Mouse (Mus musculus): ENCODE results near the gene Tmem95. TPM values are rescaled to one million over a fixed set of nuclear protein-coding genes. Genes with fewer than 3 reads are reported as not detected.

Tmem95 gene
- polyA plus RNA-seq, 1 experiment from 2014 or later, result 0.25 TPM

- DNase-seq (ENCODE audit: low spot score) (no peak), ATAC-seq (ENCODE audit: low FRiP score, low TSS enrichment) (no peak)
- Histone ChIP-seq H3K27me3 (ENCODE audit: control insufficient read depth, insufficient read depth, low read length) (no peaks in the 10 kb centered on the region), H3K4me1 (replicated peaks; ENCODE audit: control insufficient read depth, insufficient read depth) (peaks cover 5% of the 10 kb centered on the region; the same call in 1 of the 2 replicates), H3K27ac (replicated peaks) (no peak overlapping the region), H3K9me3 (ENCODE audit: control insufficient read depth, low read length) (no peaks in the 10 kb centered on the region), H3K9ac (ENCODE audit: low read length) (no peak overlapping the region), H3K36me3 (ENCODE audit: control insufficient read depth, insufficient read depth, low read length) (peaks cover 26% of the 10 kb centered on the region), H3K4me3 (ENCODE audit: low read depth, low read length) (no peak overlapping the region), H3K4me2 (replicated peaks; ENCODE audit: low read depth) (no peak overlapping the region)
- 66% methylated on average over 5 of the region's 5 CpGs for WGBS
- TF ChIP-seq EP300 (optimal IDR thresholded peaks at IDR 0.05), result no peak
- no peak for TF ChIP-seq CTCF (IDR thresholded peaks at IDR 0.05; ENCODE audit: low read depth)
Observed at GRCm38 (mm10) chr11:69915667-69916627, 38.1 kb upstream of the Tmem95 start.

DNA sequence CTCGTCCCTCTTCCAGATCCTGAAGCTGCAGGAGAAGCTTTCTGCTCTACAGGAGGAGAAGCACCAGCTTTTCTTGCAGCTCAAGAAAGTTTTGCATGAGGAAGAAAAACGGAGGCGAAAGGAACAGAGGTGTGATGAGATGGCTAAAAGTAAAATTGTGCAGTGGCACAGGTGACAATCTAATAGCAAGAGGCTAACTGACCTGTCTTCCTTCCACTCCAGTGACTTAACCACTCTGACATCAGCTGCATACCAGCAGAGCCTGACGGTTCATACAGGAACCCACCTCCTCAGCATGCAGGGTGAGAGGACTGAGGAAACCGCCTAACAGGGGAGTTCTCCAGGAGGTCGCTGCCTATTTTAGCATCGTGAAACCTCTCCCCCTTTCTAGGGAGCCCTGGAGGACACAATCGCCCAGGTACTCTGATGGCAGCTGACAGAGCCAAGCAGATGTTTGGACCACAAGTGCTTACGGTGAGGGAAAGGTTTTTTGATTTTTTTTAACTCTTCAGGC lies 37.2 kb upstream of the Tmem95 start:
- H3K9me3 ChIP-seq (ENCODE audit: control insufficient read depth, low read length), result no peaks in the 10 kb centered on the region
- no peaks in the 10 kb centered on the region for H3K27me3 ChIP-seq (ENCODE audit: control insufficient read depth, insufficient read depth, low read length)
- H3K4me2 ChIP-seq (replicated peaks; ENCODE audit: low read depth), result peak overlapping the region; percentile 93
- H3K36me3 ChIP-seq (ENCODE audit: control insufficient read depth, insufficient read depth, low read length), result peaks cover 30% of the 10 kb centered on the region
- peaks cover 5% of the 10 kb centered on the region; the same call in 1 of the 2 replicates for H3K4me1 ChIP-seq (replicated peaks; ENCODE audit: control insufficient read depth, insufficient read depth)
- H3K9ac ChIP-seq (ENCODE audit: low read length), result no peak overlapping the region; the same call in 1 of the 2 replicates
- no peak for DNase-seq (ENCODE audit: low spot score)
- no peak overlapping the region for H3K27ac ChIP-seq (replicated peaks)
- no peak for ATAC-seq (ENCODE audit: low FRiP score, low TSS enrichment)
- TF ChIP-seq EP300 (optimal IDR thresholded peaks at IDR 0.05) (no peak), CTCF (IDR thresholded peaks at IDR 0.05; ENCODE audit: low read depth) (no peak)
- H3K4me3 ChIP-seq (ENCODE audit: low read depth, low read length), result no peak overlapping the region
- WGBS, result 30% methylated on average over 9 of the region's 9 CpGs

- Histone ChIP-seq H3K9me3 (ENCODE audit: control insufficient read depth, low read length) (no peaks in the 10 kb centered on the region), H3K27me3 (ENCODE audit: control insufficient read depth, insufficient read depth, low read length) (no peaks in the 10 kb centered on the region), H3K27ac (replicated peaks) (peak overlapping the region; percentile 91), H3K4me2 (replicated peaks; ENCODE audit: low read depth) (peak overlapping the region; percentile 93), H3K36me3 (ENCODE audit: control insufficient read depth, insufficient read depth, low read length) (peaks cover 35% of the 10 kb centered on the region), H3K4me3 (ENCODE audit: low read depth, low read length) (peak overlapping the region; percentile 78), H3K9ac (ENCODE audit: low read length) (peak overlapping the region; percentile 89), H3K4me1 (replicated peaks; ENCODE audit: control insufficient read depth, insufficient read depth) (peaks cover 4% of the 10 kb centered on the region; the same call in 1 of the 2 replicates)
- TF ChIP-seq CTCF (IDR thresholded peaks at IDR 0.05; ENCODE audit: low read depth) (no peak), EP300 (optimal IDR thresholded peaks at IDR 0.05) (no peak)
- 2% methylated on average over 17 of the region's 17 CpGs for WGBS
- ATAC-seq (ENCODE audit: low FRiP score, low TSS enrichment) (no peak), DNase-seq (ENCODE audit: low spot score) (peak; percentile 54)
Observed at GRCm38 (mm10) chr11:69914372-69914764, 36.5 kb upstream of the Tmem95 start.

- Histone ChIP-seq H3K27ac (replicated peaks) (peak within 1 kb of the TSS; percentile 91), H3K4me2 (replicated peaks; ENCODE audit: low read depth) (peak within 1 kb of the TSS; percentile 93), H3K9ac (ENCODE audit: low read length) (peak within 1 kb of the TSS; percentile 89), H3K4me3 (ENCODE audit: low read depth, low read length) (peak within 1 kb of the TSS; percentile 78), H3K36me3 (ENCODE audit: control insufficient read depth, insufficient read depth, low read length) (peaks cover 40% of the 10 kb centered on the region), H3K9me3 (ENCODE audit: control insufficient read depth, low read length) (no peaks in the 10 kb centered on the region), H3K27me3 (ENCODE audit: control insufficient read depth, insufficient read depth, low read length) (no peaks in the 10 kb centered on the region), H3K4me1 (replicated peaks; ENCODE audit: control insufficient read depth, insufficient read depth) (peaks cover 2% of the 10 kb centered on the region; the same call in 1 of the 2 replicates)
- DNase-seq (ENCODE audit: low spot score), result peak; percentile 93
- ATAC-seq (ENCODE audit: low FRiP score, low TSS enrichment), result peak; percentile 88
- WGBS, result 2% methylated on average over 61 of the region's 61 CpGs
- TF ChIP-seq EP300 (optimal IDR thresholded peaks at IDR 0.05), result no peak
Observed at GRCm38 (mm10) chr11:69913554-69914371, 35.9 kb upstream of the Tmem95 start, which contains the start of gene Gps2. TSS of gene Gps2 (plus strand) at chr11:69913888.

DNA sequence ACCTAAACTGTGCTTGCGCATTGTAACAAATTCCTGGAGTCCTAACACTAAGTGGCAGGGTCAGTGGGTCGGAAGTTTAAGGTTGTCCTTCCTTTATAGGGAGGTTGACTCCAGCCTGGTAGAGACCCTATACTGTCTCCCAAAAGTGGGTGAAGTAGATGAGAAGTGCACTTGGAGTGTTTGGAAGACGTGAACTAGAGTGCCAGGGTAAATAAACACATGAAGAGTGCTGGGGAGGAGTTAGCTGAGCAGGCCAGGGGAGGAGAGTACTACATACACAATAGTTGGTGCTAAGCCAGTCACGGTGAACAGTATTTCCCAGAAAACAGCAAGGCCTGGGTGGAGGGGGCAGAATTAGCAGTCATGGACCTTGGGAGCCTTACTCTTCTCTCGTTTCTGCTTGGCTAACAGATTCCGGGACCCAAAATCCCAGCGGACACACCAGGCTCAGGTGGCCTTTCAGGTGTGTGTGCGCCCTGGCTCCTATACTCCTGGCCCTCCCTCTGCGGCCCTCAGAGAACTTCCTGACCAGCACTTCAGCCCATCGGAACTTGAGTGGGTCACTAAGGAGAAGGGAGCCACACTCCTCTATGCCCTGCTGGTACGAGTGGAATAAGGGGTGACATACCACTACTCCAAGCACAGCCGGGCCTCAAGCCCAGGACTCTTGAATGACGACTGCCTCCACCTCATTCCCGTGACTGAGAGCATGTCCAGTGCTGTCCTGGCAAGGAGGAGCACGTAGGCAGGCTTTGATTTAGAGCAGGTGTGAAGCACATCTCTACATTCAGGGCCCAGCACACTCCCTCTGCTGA lies 35.1 kb upstream of the Tmem95 start:
- peak overlapping the region; percentile 89 for H3K9ac ChIP-seq (ENCODE audit: low read length)
- peak overlapping the region; percentile 93 for H3K4me2 ChIP-seq (replicated peaks; ENCODE audit: low read depth)
- H3K27ac ChIP-seq (replicated peaks), result peak overlapping the region; percentile 53
- peaks cover 41% of the 10 kb centered on the region for H3K36me3 ChIP-seq (ENCODE audit: control insufficient read depth, insufficient read depth, low read length)
- no peaks in the 10 kb centered on the region for H3K9me3 ChIP-seq (ENCODE audit: control insufficient read depth, low read length)
- no peak for TF ChIP-seq EP300 (optimal IDR thresholded peaks at IDR 0.05)
- TF ChIP-seq CTCF (IDR thresholded peaks at IDR 0.05; ENCODE audit: low read depth), result no peak
- H3K4me1 ChIP-seq (replicated peaks; ENCODE audit: control insufficient read depth, insufficient read depth), result peaks cover 2% of the 10 kb centered on the region; the same call in 1 of the 2 replicates
- DNase-seq (ENCODE audit: low spot score) (no peak), ATAC-seq (ENCODE audit: low FRiP score, low TSS enrichment) (no peak)
- 77% methylated on average over 15 of the region's 15 CpGs for WGBS
- no peaks in the 10 kb centered on the region for H3K27me3 ChIP-seq (ENCODE audit: control insufficient read depth, insufficient read depth, low read length)
- H3K4me3 ChIP-seq (ENCODE audit: low read depth, low read length), result peak overlapping the region; percentile 78
